Mouse (Mus musculus): ENCODE data around the gene Eif4a2.

Gene Eif4a2

DNA sequence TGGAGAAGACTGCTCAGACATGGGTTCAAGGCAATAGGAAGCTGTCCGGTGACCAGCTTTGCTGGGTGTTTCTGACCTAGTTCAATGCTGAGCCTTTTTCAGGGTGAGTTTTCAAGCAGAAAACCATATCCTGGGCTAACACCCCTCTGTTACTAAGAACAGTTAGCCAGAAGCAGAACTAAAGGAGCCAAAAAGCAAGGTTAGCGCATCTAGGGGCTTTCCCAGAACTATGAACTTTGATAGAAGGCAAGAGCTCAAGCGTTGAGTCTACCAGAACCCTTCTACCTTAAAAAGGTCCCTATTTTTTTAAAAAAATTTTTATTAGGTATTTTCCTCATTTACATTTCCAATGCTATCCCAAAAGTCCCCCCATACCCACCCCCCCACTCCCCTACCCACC, 33.7 kb downstream of the Eif4a2 start:
- DNase-seq (ENCODE audit: low spot score in 2 of 2) = no peak

DNA sequence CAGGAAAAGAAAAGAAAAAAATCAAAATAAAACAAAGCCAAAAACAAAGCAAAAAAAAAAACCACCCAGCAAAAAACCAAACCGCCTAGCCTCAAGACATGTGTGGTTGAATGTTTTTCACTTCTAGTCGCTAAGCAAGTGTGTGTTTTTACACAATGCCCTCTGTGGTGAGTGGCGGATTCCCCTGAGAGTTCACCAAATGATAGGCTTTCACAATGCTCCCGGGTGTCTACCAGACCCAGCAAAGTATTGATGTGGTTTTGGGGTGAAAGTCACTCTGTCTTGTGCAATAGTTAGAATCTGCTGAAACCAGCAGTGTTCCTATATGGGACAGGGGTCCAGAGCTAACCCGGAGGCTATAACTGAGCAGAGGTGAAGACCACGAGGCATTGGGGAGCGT, 37.1 kb downstream of the Eif4a2 start:
- DNase-seq (ENCODE audit: low spot score in 2 of 2) = no peak

DNA sequence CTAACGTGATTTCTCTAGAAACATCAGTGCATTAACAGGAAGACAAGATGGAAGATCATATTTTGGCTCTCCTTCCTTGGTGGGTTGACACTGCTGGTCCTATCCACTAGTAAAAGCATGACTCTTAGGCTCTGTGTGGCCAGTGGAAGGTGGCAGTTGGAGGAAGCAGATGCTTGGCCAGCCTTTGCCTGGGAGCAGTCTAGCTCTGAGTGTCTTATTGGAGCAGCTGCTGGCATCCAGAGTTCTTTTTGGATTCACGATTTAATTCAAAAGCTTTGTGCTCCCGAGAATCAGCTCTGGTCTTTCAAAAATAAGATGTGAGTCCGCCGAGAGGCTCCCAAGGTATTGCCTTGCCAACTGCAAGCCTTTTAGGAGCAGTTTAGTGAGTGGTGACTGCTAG, 38.0 kb downstream of the Eif4a2 start:
- no peak for DNase-seq (ENCODE audit: low spot score in 2 of 2)

DNA sequence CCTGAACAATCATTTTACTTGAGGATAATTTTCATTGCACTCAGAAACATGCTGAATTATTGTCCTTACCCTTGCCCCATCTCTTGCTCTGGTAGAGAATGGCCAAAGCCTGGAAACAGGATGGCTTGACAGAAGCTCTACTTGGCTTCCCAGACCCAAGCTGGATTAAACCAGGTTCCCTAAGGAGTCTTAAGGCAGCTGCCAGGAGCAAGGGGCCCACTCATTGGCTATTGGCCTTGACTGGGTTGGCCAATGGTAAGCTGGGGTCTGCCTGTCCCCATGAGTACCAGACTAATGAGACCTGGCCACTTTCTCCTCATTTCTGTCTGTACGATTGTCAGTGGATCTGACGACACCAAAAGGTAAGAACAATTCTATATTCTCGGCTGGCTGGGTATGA, 39.0 kb downstream of the Eif4a2 start, which contains the start of gene Adipoq:
TSS of gene Adipoq (plus strand) at position 257 of the 400 bp plus-strand sequence.
- no peak for DNase-seq (ENCODE audit: low spot score in 2 of 2)

DNA sequence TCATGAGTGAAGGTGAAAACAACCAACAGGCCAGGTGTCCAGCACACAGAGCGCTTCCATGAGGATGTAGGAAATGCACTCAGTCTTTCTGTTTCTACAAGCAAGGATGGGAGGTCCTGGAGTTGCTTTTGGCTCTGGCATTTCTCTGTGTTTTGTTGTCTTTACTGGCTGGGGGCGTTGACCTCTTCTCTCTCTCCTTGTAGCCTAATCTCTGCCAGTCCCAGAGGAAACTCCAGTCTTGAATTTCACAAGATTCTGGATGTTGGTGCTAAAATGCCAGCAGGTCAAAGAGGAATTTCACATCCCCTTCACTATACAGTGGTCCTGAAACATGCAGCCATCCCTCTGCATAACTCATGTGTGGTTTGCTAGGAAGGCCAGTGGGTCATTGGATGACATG, 41.7 kb downstream of the Eif4a2 start:
- no peak for DNase-seq (ENCODE audit: low spot score in 2 of 2)

DNA sequence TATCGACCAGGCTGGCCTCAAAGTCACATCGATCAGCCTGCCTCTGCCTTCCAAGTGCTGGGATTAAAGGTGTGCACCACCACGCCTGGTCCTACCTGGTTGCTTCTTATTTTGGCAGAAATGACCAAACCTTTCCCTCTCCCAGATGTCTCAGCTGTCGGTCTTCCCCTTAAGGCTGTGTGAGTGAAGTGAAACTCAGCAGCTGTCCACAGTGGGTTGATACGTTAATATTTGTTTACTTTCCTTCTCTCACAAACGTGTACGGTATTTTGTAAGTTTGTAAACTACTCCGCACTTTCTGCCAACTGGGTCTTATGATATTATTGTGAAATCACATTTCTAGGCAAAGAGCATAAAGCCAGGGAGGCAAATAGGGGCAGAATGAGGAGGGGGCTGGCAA, 42.2 kb downstream of the Eif4a2 start:
- no peak for DNase-seq (ENCODE audit: low spot score in 2 of 2)

DNA sequence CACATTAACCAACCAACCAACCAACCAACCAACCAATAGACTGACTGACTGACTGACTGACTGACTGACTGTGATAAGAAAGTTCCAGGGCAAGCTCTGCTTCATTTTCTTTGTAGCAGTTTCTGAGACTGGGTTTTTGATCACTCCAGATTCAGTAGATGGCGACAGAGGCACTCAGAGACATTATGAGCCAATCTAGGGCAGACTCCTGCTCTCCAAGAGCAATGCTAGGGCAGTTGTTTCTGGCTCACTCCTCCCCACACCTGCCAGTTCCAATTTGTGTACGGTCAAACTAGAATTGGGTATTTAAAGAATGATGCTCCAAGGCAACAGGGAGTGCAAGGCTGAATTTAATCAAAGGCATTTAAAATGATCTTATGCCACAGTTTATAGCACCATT, 44.2 kb downstream of the Eif4a2 start:
- peak in 1 of 2 experiments; percentile 14 for DNase-seq (ENCODE audit: low spot score in 2 of 2)

DNA sequence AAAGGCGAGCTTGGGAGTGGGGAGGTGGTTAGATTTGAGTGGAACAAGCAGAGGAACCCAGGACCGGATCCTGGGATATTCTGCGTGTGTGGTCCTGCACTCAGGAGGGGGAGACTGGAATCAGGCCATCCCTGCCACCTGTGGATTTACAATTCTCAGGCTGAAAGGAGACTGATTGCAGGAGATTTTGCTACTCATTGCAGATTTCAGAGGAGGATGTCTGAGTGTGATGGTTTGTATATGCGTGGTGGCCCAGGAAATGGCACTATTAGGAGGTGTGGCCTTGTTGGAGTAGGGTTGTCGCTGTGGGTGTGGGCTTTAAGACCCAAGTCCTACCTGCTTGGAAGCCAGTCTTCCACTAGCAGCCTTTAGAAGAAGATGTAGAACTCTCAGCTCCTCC, 47.0 kb downstream of the Eif4a2 start:
- DNase-seq (ENCODE audit: low spot score in 2 of 2) = no peak

DNA sequence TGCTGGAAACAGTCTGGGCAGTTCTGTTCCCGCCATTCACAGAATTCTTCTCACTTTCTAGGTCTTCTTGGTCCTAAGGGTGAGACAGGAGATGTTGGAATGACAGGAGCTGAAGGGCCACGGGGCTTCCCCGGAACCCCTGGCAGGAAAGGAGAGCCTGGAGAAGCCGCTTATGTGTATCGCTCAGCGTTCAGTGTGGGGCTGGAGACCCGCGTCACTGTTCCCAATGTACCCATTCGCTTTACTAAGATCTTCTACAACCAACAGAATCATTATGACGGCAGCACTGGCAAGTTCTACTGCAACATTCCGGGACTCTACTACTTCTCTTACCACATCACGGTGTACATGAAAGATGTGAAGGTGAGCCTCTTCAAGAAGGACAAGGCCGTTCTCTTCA, 49.8 kb downstream of the Eif4a2 start:
- DNase-seq (ENCODE audit: low spot score in 2 of 2) = no peak

DNA sequence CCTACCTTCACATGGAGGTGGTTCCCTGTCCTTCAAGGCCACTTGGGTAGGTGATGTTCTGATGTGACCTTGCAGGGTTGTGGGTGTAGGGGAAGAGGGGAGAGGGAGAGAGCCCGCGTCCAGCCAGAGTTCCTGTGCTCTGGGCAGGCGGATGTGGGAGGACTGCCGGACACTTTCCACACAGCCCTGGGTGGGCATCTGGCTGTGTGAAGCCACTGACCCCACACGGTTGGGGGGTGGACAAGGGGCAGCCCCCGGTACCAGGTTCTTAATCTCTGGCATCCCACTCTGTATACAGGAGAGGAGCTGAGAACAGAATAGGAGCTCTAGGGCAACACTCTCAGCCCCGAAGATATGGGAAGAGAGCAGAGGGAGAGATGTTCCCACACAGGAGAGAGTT, 51.0 kb downstream of the Eif4a2 start:
- DNase-seq (ENCODE audit: low spot score in 2 of 2) = no peak

DNA sequence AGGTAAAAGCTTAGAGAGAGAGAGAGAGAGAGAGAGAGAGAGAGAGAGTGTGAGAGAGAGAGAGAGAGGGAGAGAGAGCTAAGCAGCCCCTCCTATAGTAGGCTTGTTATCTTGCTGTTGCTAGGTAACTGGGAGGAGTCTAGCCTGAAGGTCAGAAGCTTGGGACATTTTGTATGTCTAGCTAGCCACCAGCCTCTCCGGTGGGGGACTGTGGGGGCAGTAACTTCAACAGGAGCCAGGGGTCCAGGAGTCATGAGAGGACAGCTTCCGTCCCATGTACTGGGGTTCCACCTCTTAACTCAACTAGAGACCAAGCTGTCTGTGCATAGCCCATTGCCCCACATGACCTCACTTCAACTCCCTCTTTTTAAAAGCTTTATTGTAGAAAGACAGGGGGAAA, 51.7 kb downstream of the Eif4a2 start:
- DNase-seq (ENCODE audit: low spot score in 2 of 2) = no peak

DNA sequence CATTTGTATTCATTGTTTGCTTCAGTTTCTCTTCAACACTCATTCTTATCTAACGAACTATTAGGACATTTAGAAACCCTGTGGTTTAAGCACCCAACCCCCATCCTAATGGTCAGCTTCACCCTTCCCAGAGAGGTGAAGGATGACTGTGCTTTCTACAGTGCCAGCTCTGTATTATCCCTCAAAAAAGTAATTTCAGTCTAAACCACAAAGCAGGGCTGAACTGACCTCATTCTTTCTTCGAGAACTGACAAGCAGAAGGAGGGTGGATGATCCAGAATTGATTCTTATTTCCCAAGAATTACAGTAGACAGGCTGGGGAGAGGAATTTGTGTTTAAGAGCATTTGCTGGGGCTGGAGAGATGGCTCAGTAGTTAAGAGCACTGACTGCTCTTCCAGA, 52.5 kb downstream of the Eif4a2 start:
- no peak for DNase-seq (ENCODE audit: low spot score in 2 of 2)

DNA sequence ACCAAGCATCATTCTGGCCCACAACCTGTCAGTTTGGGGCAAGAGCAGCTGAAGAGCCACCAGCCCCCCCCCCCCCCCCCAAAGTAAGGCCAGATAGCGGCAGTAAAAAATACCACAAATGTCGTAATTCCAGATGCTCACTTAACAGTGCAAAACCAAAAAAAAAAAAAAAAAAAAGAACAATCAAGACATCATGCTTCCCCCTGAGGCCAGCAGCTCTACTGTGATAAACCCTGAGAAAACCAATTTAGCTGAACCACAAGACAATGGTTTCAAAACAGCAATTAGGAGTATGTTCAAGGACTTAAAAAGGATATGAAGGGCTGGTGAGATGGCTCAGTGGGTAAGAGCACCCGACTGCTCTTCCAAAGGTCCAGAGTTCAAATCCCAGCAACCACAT, 54.9 kb downstream of the Eif4a2 start:
- no peak for DNase-seq (ENCODE audit: low spot score in 2 of 2)
